Mouse (Mus musculus) ZHBTc4 (cell line): ENCODE data around the gene Bivm.

Experiments
- DNase-seq: peaks from one replicate; pipeline ENCODE4 v3.0.0-alpha.2; 2011; ENCODE audit warnings: low read depth, low spot score

Bivm gene

DNA sequence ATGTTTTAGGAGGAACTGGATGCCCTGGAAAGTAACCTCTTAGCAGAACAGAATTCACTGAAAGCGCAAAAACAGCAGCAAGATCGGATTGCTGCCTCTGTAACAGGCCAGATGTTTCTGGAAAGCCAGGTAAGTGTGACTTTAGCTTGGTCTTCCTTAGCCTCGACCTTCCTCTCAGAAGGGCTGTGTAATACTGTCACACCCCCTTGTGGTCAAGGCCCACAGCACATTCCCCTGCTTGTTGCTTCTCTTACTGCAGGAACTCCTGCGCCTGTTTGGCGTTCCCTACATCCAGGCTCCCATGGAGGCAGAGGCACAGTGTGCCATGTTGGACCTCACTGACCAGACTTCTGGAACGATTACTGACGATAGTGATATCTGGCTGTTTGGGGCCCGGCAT, 55.1 kb downstream of the Bivm start:
- DNase-seq, result peak; percentile 64

DNA sequence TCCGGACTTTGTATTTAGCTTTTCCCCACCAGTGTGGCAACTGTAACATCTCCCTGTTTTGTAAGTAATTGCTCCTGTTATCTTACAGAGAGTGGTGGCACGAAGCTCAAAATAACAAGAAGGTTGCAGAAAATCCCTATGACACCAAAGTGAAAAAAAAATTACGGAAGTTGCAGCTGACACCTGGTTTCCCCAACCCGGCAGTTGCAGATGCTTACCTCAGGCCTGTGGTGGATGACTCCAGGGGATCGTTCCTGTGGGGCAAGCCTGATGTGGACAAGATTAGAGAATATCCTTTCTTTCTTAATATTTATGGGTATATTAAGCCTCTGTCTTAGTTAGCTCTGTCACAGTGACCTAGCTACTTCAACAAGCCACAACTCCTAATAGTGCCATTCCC, 59.3 kb downstream of the Bivm start:
- no peak for DNase-seq

DNA sequence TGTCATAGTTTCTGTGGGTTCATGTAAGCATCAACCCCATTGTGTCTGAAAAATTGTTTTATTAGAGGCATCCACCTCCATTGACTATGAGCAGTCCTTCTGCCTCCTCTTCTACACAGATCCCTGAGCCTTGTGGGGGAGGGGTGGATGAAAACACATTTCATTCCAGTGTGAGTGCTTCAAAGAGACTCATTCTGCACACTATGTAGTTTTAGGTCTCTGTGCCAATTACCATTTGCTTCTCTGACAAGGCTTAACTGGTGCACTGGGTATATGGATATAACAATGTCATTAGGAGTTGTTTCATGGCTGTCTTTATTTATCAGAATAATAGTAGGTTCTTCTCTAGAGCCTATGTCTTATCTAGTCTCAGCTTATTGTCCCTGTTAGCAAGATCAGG, 67.6 kb downstream of the Bivm start:
- DNase-seq, result no peak
